Comparison of ENCODE assay signal across 8 mouse cellular contexts in genomic region chr2:120976308-120976707, GRCm38 (mm10). TPM values are rescaled to one million over a fixed set of nuclear protein-coding genes. Genes with fewer than 3 reads are reported as not detected.
DNase-seq lines count a peak whose midpoint lies in the region; ATAC-seq lines count a peak whose summit lies in the region.

No protein-coding gene starts in this region.

- 51% methylated on average over 4 of the region's 4 CpGs for WGBS in lung, embryonic 15.5 days
- WGBS in limb, embryonic 10.5 days = 49% methylated on average over 4 of the region's 4 CpGs
- 53% methylated on average over 4 of the region's 4 CpGs for WGBS in neural tube, embryonic 14.5 days

- no peaks in the 10 kb centered on the region for H3K9me3 ChIP-seq in lung, embryonic 15.5 days
- no peaks in the 10 kb centered on the region for H3K9me3 ChIP-seq in limb, embryonic 10.5 days (replicated peaks)
- H3K9me3 ChIP-seq in neural tube, embryonic 14.5 days (ENCODE audit: control insufficient read depth, low read length) = no peaks in the 10 kb centered on the region

- no peak overlapping the region for H3K9ac ChIP-seq in lung, embryonic 15.5 days
- no peak overlapping the region for H3K9ac ChIP-seq in neural tube, embryonic 14.5 days (replicated peaks; ENCODE audit: low read depth, low read length)

- H3K4me1 ChIP-seq in lung, embryonic 15.5 days = no peaks in the 10 kb centered on the region
- peaks cover 7% of the 10 kb centered on the region; the same call in 1 of the 2 replicates for H3K4me1 ChIP-seq in limb, embryonic 10.5 days
- H3K4me1 ChIP-seq in neural tube, embryonic 14.5 days (ENCODE audit: control insufficient read depth, insufficient read depth, low read length) = peaks cover 5% of the 10 kb centered on the region; the same call in 1 of the 2 replicates

- peak overlapping the region; percentile 96; the same call in 1 of the 2 replicates for H3K4me2 ChIP-seq in lung, embryonic 15.5 days
- H3K4me2 ChIP-seq in neural tube, embryonic 14.5 days (ENCODE audit: low read depth, low read length) = peak overlapping the region; percentile 82; the same call in 1 of the 2 replicates

- H3K4me3 ChIP-seq in lung, embryonic 15.5 days = no peak overlapping the region
- H3K4me3 ChIP-seq in limb, embryonic 10.5 days = peak overlapping the region; percentile 81
- H3K4me3 ChIP-seq in neural tube, embryonic 14.5 days (ENCODE audit: low read depth, low read length) = peak overlapping the region; percentile 79; the same call in 1 of the 2 replicates

- no peak overlapping the region for H3K27ac ChIP-seq in lung, embryonic 15.5 days
- no peak overlapping the region for H3K27ac ChIP-seq in limb, embryonic 10.5 days
- no peak overlapping the region for H3K27ac ChIP-seq in neural tube, embryonic 14.5 days (ENCODE audit: low read depth, low read length)

- 0 out of 2 replicates have a peak, but pooled peaks cover 5% of the 10 kb centered on the region for H3K27me3 ChIP-seq in lung, embryonic 15.5 days
- peaks cover 28% of the 10 kb centered on the region for H3K27me3 ChIP-seq in limb, embryonic 10.5 days (ENCODE audit: low read depth, poor library complexity, severe bottlenecking)
- no peaks in the 10 kb centered on the region for H3K27me3 ChIP-seq in neural tube, embryonic 14.5 days (ENCODE audit: control insufficient read depth, insufficient read depth, low read length)

- ATAC-seq in lung, embryonic 15.5 days (ENCODE audit: borderline replicate concordance, extremely low read depth, low FRiP score, low TSS enrichment) = no peak
- ATAC-seq in neural tube, embryonic 14.5 days (ENCODE audit: low read depth) = no peak

- DNase-seq in cerebellum, adult 9-10 months = peak; percentile 63
- DNase-seq in cerebellum, adult 8-10 months = no peak
- no peak for DNase-seq in lung, postnatal 25 days (ENCODE audit: low spot score)
- no peak for DNase-seq in limb, embryonic 10.5 days (ENCODE audit: low spot score)
- DNase-seq in kidney, adult 8-10 months = no peak
- DNase-seq in yolk sac, embryonic 10.5 days (ENCODE audit: low spot score) = no peak

- no peaks in the 10 kb centered on the region for H3K36me3 ChIP-seq in lung, embryonic 15.5 days
- H3K36me3 ChIP-seq in limb, embryonic 10.5 days = no peaks in the 10 kb centered on the region
- no peaks in the 10 kb centered on the region for H3K36me3 ChIP-seq in neural tube, embryonic 14.5 days (ENCODE audit: control insufficient read depth, insufficient read depth, low read length)

RNA-seq across cellular contexts. Expression of gene Tmem62, which starts 0.5 kb away (rescaled TPM):
- polyA plus RNA-seq in lung, embryonic 15.5 days (2015; fragmentation: Nextera tagmentation; extraction: Ambion mirVana) = 3.7 and 5.3 TPM in 2 replicates
- polyA plus RNA-seq in limb, embryonic 10.5 days (2016; fragmentation: Nextera tagmentation; extraction: Ambion mirVana) = 0.68 and 0.72 TPM in 2 replicates
- polyA plus RNA-seq in neural tube, embryonic 14.5 days (2014; fragmentation: Nextera tagmentation; extraction: Ambion mirVana) = 22.1 and 22.6 TPM in 2 replicates

RNA-seq across cellular contexts. Expression of gene Ubr1, which starts 5.8 kb away (rescaled TPM):
- polyA plus RNA-seq in lung, embryonic 15.5 days (2015; fragmentation: Nextera tagmentation; extraction: Ambion mirVana) = 25.8 and 29.4 TPM in 2 replicates
- 23.6 and 31.7 TPM in 2 replicates for polyA plus RNA-seq in limb, embryonic 10.5 days (2016; fragmentation: Nextera tagmentation; extraction: Ambion mirVana)
- 33.3 and 37.9 TPM in 2 replicates for polyA plus RNA-seq in neural tube, embryonic 14.5 days (2014; fragmentation: Nextera tagmentation; extraction: Ambion mirVana)

RNA-seq across cellular contexts. Expression of gene Ccndbp1, which starts 31.9 kb away (rescaled TPM):
- 38.4 and 39.2 TPM in 2 replicates for polyA plus RNA-seq in lung, embryonic 15.5 days (2015; fragmentation: Nextera tagmentation; extraction: Ambion mirVana)
- 28.1 and 34.6 TPM in 2 replicates for polyA plus RNA-seq in limb, embryonic 10.5 days (2016; fragmentation: Nextera tagmentation; extraction: Ambion mirVana)
- 94.2 and 98.9 TPM in 2 replicates for polyA plus RNA-seq in neural tube, embryonic 14.5 days (2014; fragmentation: Nextera tagmentation; extraction: Ambion mirVana)
